Mouse (Mus musculus): ENCODE measurements around the gene Bicc1. TPM values are rescaled to one million over a fixed set of nuclear protein-coding genes. Genes with fewer than 3 reads are reported as not detected.

Bicc1 gene
- total RNA-seq (2021) = 10 to 100 TPM; 18.6 to 20.6 TPM
- long read RNA-seq, experiment 1, full-length matches to known transcripts = 9 of 19 reads
- long read RNA-seq, experiment 1, partial matches to known transcripts = 7 of 19 reads
- long read RNA-seq, experiment 1, other reads (novel, unspliced or antisense) = 3 of 19 reads
- long read RNA-seq, experiment 2, full-length matches to known transcripts = 18 of 26 reads
- long read RNA-seq, experiment 2, partial matches to known transcripts = 4 of 26 reads
- long read RNA-seq, experiment 2, other reads (novel, unspliced or antisense) = 4 of 26 reads

DNA sequence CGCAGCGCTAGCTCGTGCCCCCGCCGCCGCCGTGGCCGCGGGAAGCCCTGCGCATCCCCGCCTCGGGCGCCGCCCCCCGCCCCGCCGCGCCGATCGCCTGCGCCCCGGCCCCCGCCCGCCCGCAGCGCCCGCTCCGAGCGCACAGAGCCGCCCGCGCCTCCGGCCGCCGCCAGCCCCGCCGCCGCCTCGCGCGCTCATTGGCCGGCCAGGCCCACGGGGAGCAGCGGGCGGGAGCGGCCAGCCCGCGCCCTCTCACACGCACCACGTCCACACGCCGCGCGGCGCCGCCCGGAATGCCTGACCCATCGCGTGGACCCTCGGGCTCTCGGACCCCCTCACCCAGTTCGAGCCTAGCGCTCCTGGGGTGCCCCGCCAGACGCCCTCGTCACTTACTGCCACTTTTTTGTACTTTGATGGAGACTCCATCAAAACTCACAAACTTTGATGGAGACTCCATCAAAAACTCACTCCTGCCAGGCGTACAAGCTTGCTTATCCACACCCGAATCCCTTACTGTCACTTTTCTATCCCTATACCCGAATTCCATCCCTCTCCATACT lies at the start of gene Bicc1:
TSS of gene Bicc1 (minus strand) at position 25 of the 560 bp plus-strand sequence.
- intact Hi-C loops (cut with DNase I; ENCODE audit: low total_unique reads) = no loop called here
- peak; percentile 72 for DNase-seq

DNA sequence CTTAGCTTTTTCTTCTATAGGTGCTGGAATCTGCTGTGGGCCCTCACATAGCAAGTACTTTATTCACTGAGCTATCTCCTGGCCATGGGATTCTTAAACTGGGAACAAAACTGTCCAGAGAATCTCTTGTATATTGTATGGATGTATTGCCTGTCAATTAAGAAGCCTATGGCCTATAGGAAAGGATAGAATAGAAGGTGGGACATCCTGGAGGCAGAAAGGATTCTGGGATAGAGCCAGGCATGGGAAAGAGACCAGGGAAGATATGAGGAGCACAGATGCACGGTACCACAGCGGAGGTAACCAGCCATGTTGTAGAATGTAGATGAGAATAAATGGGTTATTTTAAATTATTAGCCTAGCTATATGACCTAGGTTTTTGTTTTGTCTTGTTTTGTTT lies 42.0 kb upstream of the Bicc1 start:
- intact Hi-C loops (cut with DNase I; ENCODE audit: low total_unique reads) = no loop called here
- no peak for DNase-seq

- intact Hi-C loops (cut with DNase I; ENCODE audit: low total_unique reads) = no loop called here
- DNase-seq = no peak
Measured at GRCm38 (mm10) chr10:71200964-71201363, 41.5 kb upstream of the Bicc1 start.

DNA sequence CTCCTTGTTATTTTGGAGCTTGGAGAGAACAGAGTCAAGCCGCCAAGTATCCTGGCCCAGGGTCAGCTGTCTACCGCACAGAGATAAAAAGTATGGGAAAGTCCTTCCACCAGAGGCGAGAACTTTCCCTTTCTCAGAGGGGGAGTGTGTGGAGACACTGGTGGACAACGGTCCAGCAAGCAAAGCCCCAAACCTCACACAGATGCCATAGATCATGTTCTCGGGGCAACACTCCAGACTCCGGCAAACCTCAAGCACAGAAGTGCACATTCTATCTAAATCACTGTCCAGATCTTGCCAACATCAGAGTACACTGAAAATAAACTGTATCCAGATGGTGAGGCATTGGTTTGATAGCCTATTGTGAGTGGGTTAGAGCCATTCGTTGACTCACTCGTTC lies 39.2 kb upstream of the Bicc1 start:
- intact Hi-C loops (cut with DNase I; ENCODE audit: low total_unique reads) = no loop called here
- no peak for DNase-seq

- no peak for DNase-seq
- intact Hi-C loops (cut with DNase I; ENCODE audit: low total_unique reads) = no loop called here
Measured at GRCm38 (mm10) chr10:71197036-71197785, 37.7 kb upstream of the Bicc1 start.

- intact Hi-C loops (cut with DNase I; ENCODE audit: low total_unique reads) = no loop called here
- peak; percentile 39 for DNase-seq
Measured at GRCm38 (mm10) chr10:71195501-71195900, 36.0 kb upstream of the Bicc1 start.

GRCm38 (mm10) chr10:71194713-71195112 lies 35.2 kb upstream of the Bicc1 start:
- DNase-seq = no peak
- intact Hi-C loops (cut with DNase I; ENCODE audit: low total_unique reads) = no loop called here

DNA sequence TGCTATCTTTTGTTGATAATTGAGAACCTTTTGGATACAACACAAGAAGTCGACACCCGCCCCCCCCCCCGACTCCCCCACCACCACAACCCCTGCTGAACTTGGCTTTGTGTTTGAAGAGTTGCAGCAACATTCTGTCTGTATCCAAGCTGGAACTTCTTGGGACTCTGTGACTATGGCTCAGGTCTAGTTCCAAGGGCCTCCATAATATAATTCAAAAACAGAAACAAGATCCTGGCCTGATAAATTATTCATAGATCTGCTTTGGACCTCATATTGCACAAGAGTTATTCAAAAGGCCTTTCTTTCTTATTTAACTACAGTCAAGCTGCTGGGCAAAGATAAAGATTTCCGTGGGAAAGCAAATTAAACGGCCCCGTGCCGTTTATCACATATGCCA lies 33.8 kb upstream of the Bicc1 start:
- intact Hi-C loops (cut with DNase I; ENCODE audit: low total_unique reads) = no loop called here

GRCm38 (mm10) chr10:71192886-71193285 lies 33.4 kb upstream of the Bicc1 start:
- intact Hi-C loops (cut with DNase I; ENCODE audit: low total_unique reads) = no loop called here

More for the DNA sequence above, 33.8 kb upstream of the Bicc1 start:
- no peak for DNase-seq

GRCm38 (mm10) chr10:71188681-71189080 lies 29.2 kb upstream of the Bicc1 start:
- intact Hi-C loops (cut with DNase I; ENCODE audit: low total_unique reads) = no loop called here
- no peak for DNase-seq

More at GRCm38 (mm10) chr10:71192886-71193285, 33.4 kb upstream of the Bicc1 start:
- peak; percentile 17 for DNase-seq

DNA sequence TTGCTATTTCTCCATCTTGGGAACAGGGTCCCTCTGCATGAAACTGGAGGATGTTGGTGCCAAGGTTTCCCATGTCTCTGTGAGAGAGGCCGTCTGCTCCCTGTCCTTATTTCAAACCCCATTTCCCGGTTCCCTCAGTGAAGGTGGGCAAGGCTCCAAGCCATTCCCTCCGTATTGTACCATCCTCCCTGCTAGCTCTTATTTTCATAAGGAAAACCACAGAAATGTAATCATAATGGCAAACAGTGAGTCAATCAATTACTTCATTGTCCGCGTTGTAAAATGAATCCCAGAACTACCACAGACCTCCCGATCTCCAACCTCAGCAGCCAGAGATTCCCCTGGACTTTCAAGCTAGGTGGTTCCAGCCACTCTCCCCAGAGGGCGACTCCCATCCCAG lies 25.6 kb upstream of the Bicc1 start:
- intact Hi-C loops (cut with DNase I; ENCODE audit: low total_unique reads) = no loop called here
- DNase-seq = no peak

- intact Hi-C loops (cut with DNase I; ENCODE audit: low total_unique reads) = no loop called here
- no peak for DNase-seq
Measured at GRCm38 (mm10) chr10:71183339-71184031, 24.0 kb upstream of the Bicc1 start.

DNA sequence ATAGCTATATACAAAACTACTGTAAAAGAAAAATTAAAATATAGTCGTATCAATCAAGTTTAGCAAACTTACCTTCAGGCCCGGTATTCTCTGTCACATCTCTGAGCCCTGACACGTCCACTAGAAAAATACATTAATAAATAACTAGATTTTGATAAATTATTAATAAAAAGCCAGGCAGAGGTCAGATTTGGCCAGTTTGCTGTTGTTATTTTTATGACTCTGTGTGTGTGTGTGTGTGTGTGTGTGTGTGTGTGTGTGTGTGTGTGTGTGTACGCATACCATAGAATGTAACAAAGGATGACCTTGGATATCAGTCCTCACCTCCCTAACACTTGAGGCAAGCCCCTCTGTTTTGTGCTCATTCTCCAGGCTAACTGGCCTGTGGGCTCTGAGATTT lies 22.4 kb upstream of the Bicc1 start:
- intact Hi-C loops (cut with DNase I; ENCODE audit: low total_unique reads) = no loop called here
- DNase-seq = no peak

GRCm38 (mm10) chr10:71181091-71181490 lies 21.6 kb upstream of the Bicc1 start:
- no peak for DNase-seq
- intact Hi-C loops (cut with DNase I; ENCODE audit: low total_unique reads) = no loop called here

DNA sequence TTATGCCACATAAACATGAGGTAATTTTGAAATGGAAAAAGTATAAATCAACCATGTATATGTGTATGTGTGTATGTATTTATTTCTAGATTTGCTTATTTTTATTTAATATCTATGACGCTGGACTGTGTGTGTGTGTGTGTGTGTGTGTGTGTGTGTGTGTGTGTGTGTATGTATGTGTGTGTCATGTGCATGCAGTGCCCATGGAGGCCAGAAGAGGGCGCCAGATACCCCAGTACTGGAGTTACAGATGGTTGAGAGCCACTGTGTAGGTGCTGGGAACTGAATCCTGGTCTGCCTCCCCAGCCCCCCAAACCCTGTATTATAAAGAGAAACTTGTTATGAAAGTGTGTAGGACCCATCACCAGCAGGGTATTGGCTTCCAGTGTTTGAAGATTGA lies 20.6 kb upstream of the Bicc1 start:
- intact Hi-C loops (cut with DNase I; ENCODE audit: low total_unique reads) = no loop called here
- DNase-seq = no peak

DNA sequence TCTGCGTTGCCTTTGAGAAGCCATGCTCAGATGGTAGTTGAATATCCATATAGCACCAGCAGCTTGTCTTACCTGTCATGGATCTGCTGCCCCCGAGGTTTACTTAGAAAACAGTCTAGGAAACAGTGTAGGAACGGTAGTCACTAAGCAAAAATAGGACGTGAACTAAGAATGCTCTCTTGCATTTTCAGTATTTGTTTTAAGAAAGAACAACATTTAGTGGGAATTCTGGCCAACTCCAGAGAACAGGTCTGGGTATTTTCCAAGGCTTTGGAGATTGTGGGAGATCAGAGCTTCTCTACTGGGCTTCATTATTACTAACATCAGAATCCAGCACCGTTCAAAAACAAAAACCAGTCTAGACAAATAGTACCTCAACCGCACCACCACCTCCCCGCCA lies 17.7 kb upstream of the Bicc1 start:
- no peak for DNase-seq
- intact Hi-C loops (cut with DNase I; ENCODE audit: low total_unique reads) = no loop called here

- no peak for DNase-seq
- intact Hi-C loops (cut with DNase I; ENCODE audit: low total_unique reads) = no loop called here
Measured at GRCm38 (mm10) chr10:71176341-71176740, 16.8 kb upstream of the Bicc1 start.

DNA sequence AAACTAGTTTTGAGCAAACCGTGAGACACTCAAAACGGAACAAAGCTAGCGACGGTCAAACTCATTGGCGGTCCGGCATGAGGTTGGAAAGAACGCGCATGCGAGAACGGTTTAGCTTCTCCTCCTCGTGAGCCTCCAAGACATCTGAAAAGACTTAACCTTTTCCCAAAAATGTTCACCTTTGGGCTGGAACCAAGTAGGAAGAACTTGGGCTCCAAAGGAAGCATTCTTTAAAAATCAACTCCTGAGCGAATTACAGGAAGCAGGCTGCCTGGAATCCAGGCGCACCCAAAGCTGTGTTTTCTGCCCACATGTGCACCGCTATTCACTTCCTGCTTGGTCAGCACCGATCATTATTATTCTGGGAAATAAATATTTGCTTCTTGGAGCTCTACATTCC lies 15.8 kb upstream of the Bicc1 start:
- no peak for DNase-seq
- intact Hi-C loops (cut with DNase I; ENCODE audit: low total_unique reads) = no loop called here

DNA sequence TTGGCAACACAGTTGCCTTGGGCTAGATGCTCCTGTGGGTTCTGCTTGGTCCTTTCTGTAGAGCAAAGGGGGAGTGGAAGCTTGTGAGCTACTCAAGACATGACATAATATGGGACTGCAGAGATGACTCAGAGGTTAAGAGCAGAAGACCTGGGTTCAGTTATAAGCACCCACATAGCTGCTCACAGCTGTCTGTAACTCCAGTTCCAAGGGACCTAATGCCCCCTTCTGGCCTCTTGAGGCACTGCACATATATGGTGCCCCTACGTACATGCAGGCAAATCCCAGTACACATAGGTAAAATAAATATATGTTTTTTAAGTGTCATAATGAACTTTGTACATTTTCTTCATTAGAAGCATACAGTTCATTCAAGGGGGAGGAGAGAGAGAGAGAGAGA lies 11.9 kb upstream of the Bicc1 start:
- intact Hi-C loops (cut with DNase I; ENCODE audit: low total_unique reads) = no loop called here
- no peak for DNase-seq

DNA sequence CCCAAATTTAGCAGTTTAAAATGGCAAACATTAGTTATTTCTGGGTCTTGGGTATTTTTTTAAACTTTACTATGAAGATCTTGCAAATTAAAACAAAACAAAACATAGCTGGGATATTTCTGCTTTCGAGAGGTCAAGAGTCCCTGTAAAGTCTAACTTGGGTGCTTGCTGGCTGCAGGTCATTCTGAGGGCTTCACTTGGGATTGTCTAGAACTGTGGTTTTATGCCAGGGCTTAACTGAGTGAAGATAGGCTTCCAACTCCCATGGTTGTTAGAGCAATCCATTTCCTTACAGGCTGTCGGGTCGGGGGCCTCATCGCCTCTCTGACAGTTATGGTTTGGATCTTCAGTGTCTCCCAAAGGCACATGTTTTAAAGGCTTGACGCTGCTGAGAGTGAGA lies 11.3 kb upstream of the Bicc1 start:
- no peak for DNase-seq
- intact Hi-C loops (cut with DNase I; ENCODE audit: low total_unique reads) = no loop called here
